Mouse (Mus musculus) cerebellum, adult 2 months (tissue): ENCODE measurements around the gene Usp24.

Experiments
- CTCF ChIP-seq: fragments of 200-500 bp; IDR thresholded peaks from 2 replicates; pipeline ENCODE4 v1.5.1; 2011; ENCODE audit warnings: low read depth, mild to moderate bottlenecking, control low read depth, low read length, moderate library complexity, borderline replicate concordance; ENCODE audit not compliant: insufficient read depth
- POLR2A ChIP-seq: fragments of 200-500 bp; IDR thresholded peaks from 2 replicates; pipeline ENCODE4 v1.6.1; 2011; ENCODE audit warnings: low read length, control low read depth, borderline replicate concordance; ENCODE audit not compliant: insufficient read depth

DNA sequence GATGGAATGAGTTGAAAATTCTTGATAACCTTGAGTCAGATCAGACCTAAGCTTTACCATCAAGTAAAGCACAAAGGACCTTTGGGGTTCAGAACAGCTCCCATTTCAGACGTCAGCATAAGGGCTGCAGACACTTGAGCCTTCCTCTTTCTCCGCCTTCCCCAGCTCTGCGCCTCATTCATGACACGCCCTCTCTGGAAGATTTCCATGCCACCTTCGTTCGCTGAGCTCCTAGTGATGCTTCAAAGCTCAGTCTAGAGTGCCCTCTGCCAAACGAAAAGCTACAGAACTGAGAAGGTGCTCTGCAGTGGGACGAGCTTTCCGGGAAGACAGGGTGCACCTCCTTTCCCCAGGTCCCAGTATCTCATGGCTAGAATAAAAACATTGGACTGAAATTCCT, 146.0 kb downstream of the Usp24 start:
- no peak for TF ChIP-seq POLR2A
- no peak for TF ChIP-seq CTCF
